Mouse (Mus musculus): ENCODE data around the gene Mlh1. TPM values are rescaled to one million over a fixed set of nuclear protein-coding genes. Genes with fewer than 3 reads are reported as not detected.

The Mlh1 gene
- polyA plus RNA-seq, 1 experiment from 2014 or later = 42.4 TPM

GRCm38 (mm10) chr9:111188731-111189130 lies 82.9 kb downstream of the Mlh1 start:
- H3K4me2 ChIP-seq (replicated peaks) = no peak overlapping the region
- ATAC-seq (ENCODE audit: insufficient number of reproducible peaks, insufficient read depth, low FRiP score, low TSS enrichment) = no peak
- H3K9me3 ChIP-seq = no peaks in the 10 kb centered on the region
- no peak overlapping the region for H3K27ac ChIP-seq
- no peaks in the 10 kb centered on the region for H3K27me3 ChIP-seq
- no peak overlapping the region for H3K9ac ChIP-seq
- no peaks in the 10 kb centered on the region for H3K4me1 ChIP-seq
- 79% methylated on average over 7 of the region's 7 CpGs for WGBS
- peaks cover 19% of the 10 kb centered on the region; the same call in 1 of the 2 replicates for H3K36me3 ChIP-seq
- no peak overlapping the region for H3K4me3 ChIP-seq

DNA sequence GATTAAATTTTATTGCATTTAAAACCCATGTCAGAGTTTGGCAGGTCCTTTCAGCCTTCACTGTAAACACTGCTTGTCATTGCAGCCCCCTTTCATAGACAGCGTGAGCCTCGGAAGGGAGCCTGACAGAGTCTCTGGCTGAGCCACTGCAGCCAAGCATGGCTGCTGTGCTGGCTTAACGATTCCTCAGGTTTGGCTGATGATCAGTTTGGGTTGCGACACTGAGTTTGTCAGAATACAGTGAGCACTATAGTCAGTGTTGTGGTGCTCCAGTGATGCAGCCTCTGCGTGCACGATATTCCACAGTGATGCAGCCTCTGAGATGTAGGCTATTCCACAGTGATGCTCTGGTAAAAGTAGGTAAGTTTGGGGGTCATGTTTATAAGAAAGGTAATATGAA lies 84.7 kb downstream of the Mlh1 start:
- H3K4me1 ChIP-seq = no peaks in the 10 kb centered on the region
- no peak for ATAC-seq (ENCODE audit: insufficient number of reproducible peaks, insufficient read depth, low FRiP score, low TSS enrichment)

DNA sequence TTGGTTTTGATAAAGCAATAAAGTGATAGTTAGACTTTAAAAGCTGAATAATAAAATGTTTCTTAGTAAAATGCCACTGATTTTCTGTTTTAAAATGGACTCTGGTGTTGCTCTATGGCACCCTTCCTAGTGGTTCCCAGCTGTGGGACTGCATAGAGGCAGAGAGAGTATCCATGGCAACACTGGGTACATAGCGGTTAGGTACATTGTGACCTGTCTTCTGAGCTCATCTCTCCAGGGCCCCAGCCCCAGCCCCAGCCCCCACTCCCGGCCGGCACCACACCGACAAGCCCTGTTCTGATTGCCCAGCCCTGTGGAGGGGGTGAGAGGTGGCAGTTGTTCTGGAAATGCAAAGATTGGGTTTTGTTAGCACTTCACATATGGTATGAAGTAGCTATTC lies 86.7 kb downstream of the Mlh1 start:
- Histone ChIP-seq H3K4me2 (replicated peaks) (no peak overlapping the region), H3K4me3 (no peak overlapping the region), H3K36me3 (peaks cover 5% of the 10 kb centered on the region; the same call in 1 of the 2 replicates), H3K27me3 (no peaks in the 10 kb centered on the region), H3K9ac (no peak overlapping the region), H3K4me1 (no peaks in the 10 kb centered on the region), H3K27ac (no peak overlapping the region), H3K9me3 (no peaks in the 10 kb centered on the region)
- 45% methylated on average over 4 of the region's 4 CpGs for WGBS
- no peak for ATAC-seq (ENCODE audit: insufficient number of reproducible peaks, insufficient read depth, low FRiP score, low TSS enrichment)

More for the DNA sequence above, 84.7 kb downstream of the Mlh1 start:
- Histone ChIP-seq H3K36me3 (peaks cover 12% of the 10 kb centered on the region; the same call in 1 of the 2 replicates), H3K4me3 (no peak overlapping the region), H3K27me3 (no peaks in the 10 kb centered on the region), H3K9ac (no peak overlapping the region), H3K27ac (no peak overlapping the region), H3K4me2 (replicated peaks) (no peak overlapping the region), H3K9me3 (no peaks in the 10 kb centered on the region)
- WGBS = 85% methylated on average over 6 of the region's 6 CpGs

DNA sequence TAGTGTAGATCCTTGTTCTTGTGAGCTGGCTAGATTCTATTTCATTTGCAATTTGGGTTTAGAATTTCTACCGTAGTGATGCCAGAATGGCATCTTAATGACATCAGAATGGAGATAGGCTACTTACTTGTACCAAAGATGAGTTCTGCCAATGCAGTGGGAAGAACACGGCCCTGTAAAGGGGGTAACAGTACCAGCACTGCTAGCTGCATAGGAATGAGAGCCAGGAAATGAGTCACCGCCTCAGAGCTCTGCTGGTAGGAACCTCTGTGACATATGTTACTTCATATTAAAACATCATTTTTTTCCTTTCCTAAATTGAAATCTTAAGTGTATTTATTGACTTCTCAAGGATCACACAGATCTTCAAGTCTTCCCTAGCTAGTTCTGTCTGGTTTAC lies 89.4 kb downstream of the Mlh1 start:
- 70% methylated on average over 3 of the region's 3 CpGs for WGBS
- Histone ChIP-seq H3K36me3 (no peaks in the 10 kb centered on the region), H3K4me3 (no peak overlapping the region), H3K9me3 (no peaks in the 10 kb centered on the region), H3K27ac (no peak overlapping the region), H3K27me3 (no peaks in the 10 kb centered on the region), H3K9ac (no peak overlapping the region), H3K4me1 (no peaks in the 10 kb centered on the region), H3K4me2 (replicated peaks) (no peak overlapping the region)
- ATAC-seq (ENCODE audit: insufficient number of reproducible peaks, insufficient read depth, low FRiP score, low TSS enrichment) = no peak

GRCm38 (mm10) chr9:111178971-111179370 lies 92.6 kb downstream of the Mlh1 start:
- no peak overlapping the region for H3K9ac ChIP-seq
- 62% methylated on average over 5 of the region's 5 CpGs for WGBS
- H3K27ac ChIP-seq = no peak overlapping the region
- no peak overlapping the region for H3K4me2 ChIP-seq (replicated peaks)
- H3K4me3 ChIP-seq = no peak overlapping the region
- no peak for ATAC-seq (ENCODE audit: insufficient number of reproducible peaks, insufficient read depth, low FRiP score, low TSS enrichment)
- no peaks in the 10 kb centered on the region for H3K4me1 ChIP-seq
- no peaks in the 10 kb centered on the region for H3K36me3 ChIP-seq
- no peaks in the 10 kb centered on the region for H3K27me3 ChIP-seq
- H3K9me3 ChIP-seq = no peaks in the 10 kb centered on the region

Other genes starting within 250 kb of the Mlh1 start
- gene Ccrl2, start 214.3 kb downstream of the Mlh1 start, polyA plus RNA-seq (2016; fragmentation: Nextera tagmentation; extraction: Ambion mirVana) = 0.92 and 0.93 TPM in 2 replicates
- gene Lrrfip2, start 154.2 kb downstream of the Mlh1 start, polyA plus RNA-seq (2016; fragmentation: Nextera tagmentation; extraction: Ambion mirVana) = 42.2 and 43.5 TPM in 2 replicates
- gene Epm2aip1, start 138 bp upstream of the Mlh1 start, polyA plus RNA-seq (2016; fragmentation: Nextera tagmentation; extraction: Ambion mirVana) = 41.1 and 43.0 TPM in 2 replicates
- 0.31 and 0.34 TPM in 2 replicates for gene Trank1, start 39.9 kb upstream of the Mlh1 start, polyA plus RNA-seq (2016; fragmentation: Nextera tagmentation; extraction: Ambion mirVana)
- gene Dclk3, start 167.3 kb upstream of the Mlh1 start, polyA plus RNA-seq (2016; fragmentation: Nextera tagmentation; extraction: Ambion mirVana) = 2.9 and 3.5 TPM in 2 replicates

Data from embryonic facial prominence, embryonic 12.5 days (tissue).